Mouse (Mus musculus) E14TG2a.4 (cell line): ENCODE measurements at regions not wholly inside any gene's neighbourhood (a gene's known extent, or its start where the extent isn't known, plus 50 kb on each side); places are given as distances from the start of the nearest gene placed in this dataset.

Experiments used
- CTCF ChIP-seq: conservative IDR thresholded peaks from 2 replicates; pipeline ENCODE4 v1.5.1; 2014; ENCODE audit warnings: low read length
- NANOG ChIP-seq: IDR thresholded peaks from 2 replicates; pipeline ENCODE4 v1.6.1; 2014; ENCODE audit warnings: borderline replicate concordance, low read length, mixed read lengths
- POU5F1 ChIP-seq: IDR thresholded peaks from 2 replicates; pipeline ENCODE4 v1.6.1; 2014; ENCODE audit warnings: low read length, borderline replicate concordance

DNA sequence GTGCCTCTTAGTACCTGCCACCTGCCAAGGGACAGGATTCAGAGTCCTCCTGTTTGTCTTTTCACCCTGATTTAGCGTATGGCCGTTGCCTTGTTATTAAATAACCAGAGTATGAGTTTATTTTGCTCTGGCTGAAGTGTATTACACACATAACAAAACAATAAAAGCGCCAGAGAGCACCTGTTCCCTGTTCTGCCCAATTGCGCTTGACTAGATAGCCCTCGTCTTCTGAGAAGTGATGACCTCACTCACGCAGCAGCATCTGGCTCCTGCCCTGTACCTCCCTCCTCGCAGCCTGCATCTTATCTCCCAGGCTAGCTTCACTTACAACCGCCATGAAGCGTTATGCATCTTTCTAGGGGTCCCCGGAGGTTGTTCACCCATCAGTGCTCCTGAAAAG lies 346.5 kb downstream of the Wdr11 start:
- no peak for TF ChIP-seq CTCF
- TF ChIP-seq NANOG: no peak
- TF ChIP-seq POU5F1: no peak
